Mouse (Mus musculus): ENCODE data around the gene Htt. TPM values are rescaled to one million over a fixed set of nuclear protein-coding genes. Genes with fewer than 3 reads are reported as not detected.
"Not testable (repeated sequence)": the region's sequence is repeated elsewhere in the genome, so short reads cannot be mapped to it uniquely, and the experiment has no call there.

The Htt gene
- 15.6 and 16.9 TPM in 2 replicates for polyA plus RNA-seq (2016; fragmentation: Nextera tagmentation; extraction: Ambion mirVana)

DNA sequence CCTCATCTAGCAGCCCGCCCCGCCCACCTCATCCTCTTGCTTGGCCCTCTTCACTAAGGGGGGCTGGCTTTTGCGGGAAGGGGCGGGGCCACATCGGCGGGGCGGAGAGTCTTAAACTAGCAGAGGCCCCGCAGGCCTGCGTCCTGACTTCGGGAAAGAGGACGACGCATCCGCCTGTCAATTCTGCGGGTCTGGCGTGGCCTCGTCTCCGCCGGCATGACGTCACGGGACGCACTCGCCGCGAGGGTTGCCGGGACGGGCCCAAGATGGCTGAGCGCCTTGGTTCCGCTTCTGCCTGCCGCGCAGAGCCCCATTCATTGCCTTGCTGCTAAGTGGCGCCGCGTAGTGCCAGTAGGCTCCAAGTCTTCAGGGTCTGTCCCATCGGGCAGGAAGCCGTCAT, at the start of gene Htt:
Gene Htt, plus strand, starts transcription at position 232 of the 400 bp plus-strand sequence.
- under 1% methylated on average over 35 of the region's 35 CpGs for WGBS

DNA sequence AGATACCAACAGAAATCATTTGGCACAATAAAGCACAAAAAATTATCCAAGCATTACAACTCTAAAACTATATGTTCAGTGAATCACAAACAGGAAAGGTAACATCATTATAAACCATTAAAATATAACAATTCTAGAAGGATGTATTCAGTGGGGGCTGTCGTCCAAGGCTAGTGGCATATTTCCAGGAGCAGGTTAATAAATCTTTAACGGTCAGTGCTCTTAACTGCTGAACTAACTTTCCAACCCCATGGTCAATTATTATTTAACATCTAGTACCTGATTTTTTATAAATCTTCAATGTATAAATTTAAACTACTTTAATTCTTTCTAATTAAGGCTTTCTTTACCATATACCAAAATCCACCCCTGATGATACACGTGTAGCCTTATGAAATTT, 47.2 kb upstream of the Htt start:
- not testable (repeated sequence) for H3K9me3 ChIP-seq; H3K36me3 ChIP-seq; H3K4me1 ChIP-seq (replicated peaks); H3K27ac ChIP-seq; H3K27me3 ChIP-seq (ENCODE audit: insufficient read depth, poor library complexity, severe bottlenecking); DNase-seq (ENCODE audit: low spot score); H3K4me3 ChIP-seq
- 88% methylated on average over 3 of the region's 3 CpGs for WGBS

More for the DNA sequence above, at the start of gene Htt:
- H3K4me3 ChIP-seq = peak within 1 kb of the TSS; percentile 98
- H3K27me3 ChIP-seq (ENCODE audit: insufficient read depth, poor library complexity, severe bottlenecking) = peaks cover 4% of the 10 kb centered on the region
- H3K4me1 ChIP-seq (replicated peaks) = peaks cover 21% of the 10 kb centered on the region
- peak; percentile 98 for DNase-seq (ENCODE audit: low spot score)
- H3K27ac ChIP-seq = peak within 1 kb of the TSS; percentile 93
- H3K9me3 ChIP-seq = 0 out of 2 replicates have a peak, but pooled peaks cover 2% of the 10 kb centered on the region
- peaks cover 9% of the 10 kb centered on the region; the same call in 1 of the 2 replicates for H3K36me3 ChIP-seq

DNA sequence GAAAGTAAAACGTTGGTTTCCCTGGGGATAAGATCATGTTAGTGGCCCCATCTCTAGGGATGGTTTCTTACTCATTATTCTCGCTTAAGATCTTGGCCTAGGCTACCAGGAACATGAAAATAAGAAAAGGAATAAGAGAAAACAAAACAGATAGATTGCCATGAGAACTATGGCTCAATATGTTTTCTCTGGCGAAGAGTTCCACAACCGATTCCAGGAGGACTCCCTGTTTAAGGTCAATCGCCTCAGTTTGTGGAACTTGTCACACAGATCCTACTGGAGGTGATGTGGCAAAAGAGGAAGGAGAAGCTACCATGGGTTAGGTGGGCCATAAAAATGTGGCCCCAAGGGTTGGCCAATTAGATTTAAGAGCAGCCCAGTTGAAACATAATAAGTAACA, 46.7 kb upstream of the Htt start:
- Histone ChIP-seq H3K27ac (no peak overlapping the region), H3K4me3 (no peak overlapping the region), H3K36me3 (no peaks in the 10 kb centered on the region), H3K9me3 (no peaks in the 10 kb centered on the region), H3K4me1 (replicated peaks) (no peaks in the 10 kb centered on the region), H3K27me3 (ENCODE audit: insufficient read depth, poor library complexity, severe bottlenecking) (no peaks in the 10 kb centered on the region)
- DNase-seq (ENCODE audit: low spot score) = no peak
- WGBS = 87% methylated on average over 5 of the region's 5 CpGs

DNA sequence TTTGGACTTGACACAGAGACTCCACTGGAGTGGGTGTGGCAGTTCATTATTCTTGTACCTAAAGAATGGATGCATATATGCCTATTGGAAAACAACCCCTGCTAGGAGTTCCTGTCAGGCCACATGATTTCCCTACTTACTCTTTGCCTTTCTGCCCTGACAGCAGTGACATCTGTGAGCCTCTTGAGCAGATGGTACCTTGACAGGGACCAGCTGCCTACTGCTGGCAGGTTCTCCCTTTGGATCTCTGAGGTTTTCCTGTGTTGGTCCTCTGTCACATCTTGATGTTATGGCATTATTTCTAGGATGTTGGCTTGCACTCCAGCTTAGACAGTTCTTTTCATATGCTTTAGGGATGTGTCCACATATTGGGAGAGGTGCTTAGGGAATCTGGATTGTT, 32.4 kb upstream of the Htt start:
- DNase-seq (ENCODE audit: low spot score) = no peak
- Histone ChIP-seq H3K27ac (no peak overlapping the region), H3K4me1 (replicated peaks) (no peaks in the 10 kb centered on the region), H3K27me3 (ENCODE audit: insufficient read depth, poor library complexity, severe bottlenecking) (no peaks in the 10 kb centered on the region), H3K9me3 (no peaks in the 10 kb centered on the region), H3K36me3 (no peaks in the 10 kb centered on the region), H3K4me3 (no peak overlapping the region)

DNA sequence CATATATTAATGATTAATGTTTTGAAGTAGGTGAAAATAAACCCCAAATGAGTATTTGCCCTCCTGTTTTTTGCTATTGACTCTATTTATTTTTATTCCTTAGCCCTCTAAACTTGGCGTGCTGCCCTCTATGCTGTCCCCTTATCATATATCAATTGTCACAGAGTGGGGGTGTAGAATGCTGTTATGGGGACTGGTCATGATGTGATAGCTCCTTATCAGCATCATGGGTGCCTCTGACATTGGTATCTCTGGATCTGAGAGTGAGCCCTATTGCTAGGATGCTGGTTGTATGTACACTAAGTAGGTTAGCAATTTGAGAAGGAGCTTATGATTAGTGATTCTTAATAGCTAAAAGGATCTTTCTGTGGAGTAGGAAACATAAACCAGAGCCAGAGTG, 31.3 kb upstream of the Htt start:
- Histone ChIP-seq H3K27ac (no peak overlapping the region), H3K9me3 (no peaks in the 10 kb centered on the region), H3K27me3 (ENCODE audit: insufficient read depth, poor library complexity, severe bottlenecking) (no peaks in the 10 kb centered on the region), H3K36me3 (no peaks in the 10 kb centered on the region), H3K4me3 (no peak overlapping the region), H3K4me1 (replicated peaks) (no peaks in the 10 kb centered on the region)
- DNase-seq (ENCODE audit: low spot score) = no peak
- 77% methylated on average over 1 of the region's 1 CpGs for WGBS

DNA sequence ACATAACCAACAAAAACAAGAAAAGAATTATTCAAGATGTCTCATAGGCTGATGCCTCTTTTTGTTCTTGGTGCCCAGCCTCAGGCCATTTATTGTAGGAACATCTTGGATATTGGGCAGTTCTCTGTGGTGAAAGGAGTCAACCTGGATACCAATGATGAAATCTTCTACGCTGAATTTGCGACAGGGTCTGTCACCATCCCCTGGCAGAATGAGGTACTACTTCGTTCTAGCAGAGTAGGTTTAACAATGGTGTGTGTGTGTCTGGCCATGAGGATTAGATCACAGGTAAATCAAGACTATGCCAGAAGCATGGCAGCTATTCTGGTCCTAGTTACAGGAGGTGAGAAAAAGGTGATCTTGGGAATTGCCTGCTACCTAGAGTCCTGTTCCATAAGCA, 10.1 kb upstream of the Htt start:
- H3K36me3 ChIP-seq = no peaks in the 10 kb centered on the region
- H3K27ac ChIP-seq = no peak overlapping the region
- no peaks in the 10 kb centered on the region for H3K9me3 ChIP-seq
- H3K4me1 ChIP-seq (replicated peaks) = no peaks in the 10 kb centered on the region
- H3K27me3 ChIP-seq (ENCODE audit: insufficient read depth, poor library complexity, severe bottlenecking) = no peaks in the 10 kb centered on the region
- WGBS = 62% methylated on average over 3 of the region's 3 CpGs
- no peak for DNase-seq (ENCODE audit: low spot score)
- no peak overlapping the region for H3K4me3 ChIP-seq

DNA sequence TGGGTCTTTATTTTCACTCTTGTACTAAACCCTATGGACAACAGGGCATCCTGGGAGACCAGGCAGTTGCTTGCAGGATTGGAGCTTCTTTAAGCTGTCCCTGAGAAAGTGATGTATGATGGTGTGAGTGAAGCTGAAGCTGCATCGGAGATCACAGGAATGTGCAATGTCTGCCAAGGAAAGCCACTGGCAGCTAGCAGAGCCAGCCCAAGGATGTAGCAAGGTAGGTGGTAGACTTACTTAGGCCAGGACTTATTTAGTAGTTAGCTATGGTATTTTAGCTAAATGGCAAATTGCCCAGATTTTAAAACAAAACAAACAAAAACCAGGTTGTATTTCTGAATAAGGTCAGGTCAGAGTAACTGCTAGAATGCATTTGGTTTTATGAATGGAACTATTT, 2.8 kb upstream of the Htt start:
- WGBS = 91% methylated on average over 1 of the region's 1 CpGs
- Histone ChIP-seq H3K36me3 (peaks cover 3% of the 10 kb centered on the region; the same call in 1 of the 2 replicates), H3K27ac (no peak overlapping the region), H3K27me3 (ENCODE audit: insufficient read depth, poor library complexity, severe bottlenecking) (peaks cover 4% of the 10 kb centered on the region), H3K9me3 (0 out of 2 replicates have a peak, but pooled peaks cover 2% of the 10 kb centered on the region), H3K4me3 (no peak overlapping the region), H3K4me1 (replicated peaks) (peaks cover 21% of the 10 kb centered on the region)
- DNase-seq (ENCODE audit: low spot score) = no peak

DNA sequence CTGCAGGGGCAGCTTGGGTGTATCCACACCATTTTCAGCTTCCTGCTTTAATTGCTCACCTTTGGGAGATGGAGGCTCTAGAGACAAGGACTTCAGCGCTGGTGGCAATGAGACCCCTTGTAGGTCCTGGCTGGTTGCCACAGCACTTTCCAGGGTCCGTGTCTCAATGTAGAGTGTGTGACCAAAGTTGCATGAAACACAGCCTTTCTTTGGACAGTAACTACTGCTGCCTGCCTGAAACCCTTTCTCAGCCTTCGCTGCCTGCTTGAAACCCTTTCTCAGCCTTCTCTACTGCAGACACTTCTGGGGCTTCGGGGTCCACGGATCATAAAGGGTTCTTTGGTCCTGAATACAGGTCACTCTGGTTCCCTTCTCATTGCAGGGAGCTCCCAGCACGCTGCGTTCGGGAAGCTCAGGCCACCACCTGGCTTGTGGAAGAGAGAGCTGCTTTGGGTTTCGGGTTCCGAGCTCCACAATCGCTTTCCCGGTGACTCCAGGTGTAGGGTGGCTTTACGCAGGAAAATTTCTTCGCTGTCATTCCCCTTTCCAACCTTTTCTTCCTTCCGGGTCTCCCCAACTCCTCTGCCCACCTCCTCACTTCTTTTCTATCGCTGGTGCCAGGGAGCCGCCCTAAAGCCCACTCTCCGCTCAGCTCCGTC, 561 bp upstream of the Htt start:
- Histone ChIP-seq H3K36me3 (peaks cover 9% of the 10 kb centered on the region; the same call in 1 of the 2 replicates), H3K27me3 (ENCODE audit: insufficient read depth, poor library complexity, severe bottlenecking) (peaks cover 4% of the 10 kb centered on the region), H3K4me1 (replicated peaks) (peaks cover 21% of the 10 kb centered on the region), H3K9me3 (0 out of 2 replicates have a peak, but pooled peaks cover 2% of the 10 kb centered on the region), H3K4me3 (peak overlapping the region; percentile 98), H3K27ac (peak overlapping the region; percentile 93)
- 1% methylated on average over 19 of the region's 19 CpGs for WGBS
- no peak for DNase-seq (ENCODE audit: low spot score)

DNA sequence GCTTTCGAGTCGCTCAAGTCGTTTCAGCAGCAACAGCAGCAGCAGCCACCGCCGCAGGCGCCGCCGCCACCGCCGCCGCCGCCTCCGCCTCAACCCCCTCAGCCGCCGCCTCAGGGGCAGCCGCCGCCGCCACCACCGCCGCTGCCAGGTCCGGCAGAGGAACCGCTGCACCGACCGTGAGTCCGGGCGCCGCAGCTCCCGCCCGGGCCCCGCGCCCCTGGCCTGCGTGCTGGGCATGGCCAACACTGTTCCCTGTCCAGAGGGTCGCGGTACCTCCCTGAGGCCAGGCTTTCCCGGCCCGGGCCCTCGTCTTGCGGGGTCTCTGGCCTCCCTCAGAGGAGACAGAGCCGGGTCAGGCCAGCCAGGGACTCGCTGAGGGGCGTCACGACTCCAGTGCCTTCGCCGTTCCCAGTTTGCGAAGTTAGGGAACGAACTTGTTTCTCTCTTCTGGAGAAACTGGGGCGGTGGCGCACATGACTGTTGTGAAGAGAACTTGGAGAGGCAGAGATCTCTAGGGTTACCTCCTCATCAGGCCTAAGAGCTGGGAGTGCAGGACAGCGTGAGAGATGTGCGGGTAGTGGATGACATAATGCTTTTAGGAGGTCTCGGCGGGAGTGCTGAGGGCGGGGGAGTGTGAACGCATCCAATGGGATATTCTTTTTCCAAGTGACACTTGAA, 533 bp downstream of the Htt start:
- peak; percentile 49 for DNase-seq (ENCODE audit: low spot score)
- peaks cover 21% of the 10 kb centered on the region for H3K4me1 ChIP-seq (replicated peaks)
- H3K27me3 ChIP-seq (ENCODE audit: insufficient read depth, poor library complexity, severe bottlenecking) = peaks cover 4% of the 10 kb centered on the region
- under 1% methylated on average over 54 of the region's 54 CpGs for WGBS
- H3K4me3 ChIP-seq = peak overlapping the region; percentile 98
- H3K36me3 ChIP-seq = peaks cover 9% of the 10 kb centered on the region; the same call in 1 of the 2 replicates
- peak overlapping the region; percentile 93 for H3K27ac ChIP-seq
- H3K9me3 ChIP-seq = 0 out of 2 replicates have a peak, but pooled peaks cover 2% of the 10 kb centered on the region

DNA sequence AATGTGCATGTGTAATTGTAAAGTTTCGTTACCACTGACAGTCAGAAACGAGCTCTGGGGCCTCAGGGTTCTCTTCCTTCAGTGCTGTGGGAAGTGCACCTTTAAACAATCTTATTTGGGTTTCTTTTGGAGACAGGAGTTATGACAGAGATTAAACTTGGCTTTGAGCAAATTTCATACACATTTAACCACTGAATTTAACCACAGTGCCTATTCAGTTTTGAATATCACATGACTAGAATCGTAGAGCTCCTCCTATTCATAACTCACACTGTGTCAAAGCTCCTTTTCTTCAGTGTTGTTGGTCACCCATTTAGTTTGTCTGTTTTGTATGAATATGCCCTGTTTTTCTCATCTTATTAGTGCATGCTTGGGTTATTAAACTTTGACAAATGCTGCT, 10.3 kb downstream of the Htt start:
- DNase-seq (ENCODE audit: low spot score) = no peak
- Histone ChIP-seq H3K9me3 (no peaks in the 10 kb centered on the region), H3K4me3 (no peak overlapping the region), H3K27me3 (ENCODE audit: insufficient read depth, poor library complexity, severe bottlenecking) (no peaks in the 10 kb centered on the region), H3K36me3 (peaks cover 13% of the 10 kb centered on the region), H3K4me1 (replicated peaks) (no peaks in the 10 kb centered on the region), H3K27ac (no peak overlapping the region)
- 95% methylated on average over 3 of the region's 3 CpGs for WGBS

DNA sequence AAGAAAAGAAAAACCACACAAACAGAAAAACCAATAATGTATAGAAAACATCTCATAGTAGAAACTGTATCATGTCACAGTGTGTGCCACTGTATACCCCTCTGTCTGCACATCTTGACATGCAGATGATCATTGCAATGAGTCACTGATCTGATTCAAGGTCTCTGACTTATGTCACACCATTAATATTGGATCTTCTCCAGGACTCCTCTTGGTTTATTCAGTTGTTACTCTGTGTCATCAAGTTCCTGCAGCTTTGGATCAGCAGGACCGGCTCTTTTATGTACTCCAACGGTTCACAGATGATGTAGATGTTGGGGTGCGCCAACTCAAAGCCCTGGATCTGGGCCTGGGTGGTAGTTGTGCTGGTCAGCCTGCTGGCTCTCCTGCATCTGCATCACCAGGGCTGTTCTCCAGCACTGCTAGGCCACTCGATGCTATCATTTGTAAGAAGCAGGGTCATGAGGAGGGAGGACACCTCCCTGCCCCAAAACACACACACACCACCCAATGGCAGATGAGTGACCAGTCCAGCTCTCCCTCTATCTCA, 11.2 kb downstream of the Htt start:
- Histone ChIP-seq H3K27ac (no peak overlapping the region), H3K36me3 (peaks cover 13% of the 10 kb centered on the region), H3K4me3 (no peak overlapping the region), H3K4me1 (replicated peaks) (no peaks in the 10 kb centered on the region), H3K27me3 (ENCODE audit: insufficient read depth, poor library complexity, severe bottlenecking) (no peaks in the 10 kb centered on the region), H3K9me3 (no peaks in the 10 kb centered on the region)
- DNase-seq (ENCODE audit: low spot score) = no peak
- WGBS = 96% methylated on average over 4 of the region's 4 CpGs

DNA sequence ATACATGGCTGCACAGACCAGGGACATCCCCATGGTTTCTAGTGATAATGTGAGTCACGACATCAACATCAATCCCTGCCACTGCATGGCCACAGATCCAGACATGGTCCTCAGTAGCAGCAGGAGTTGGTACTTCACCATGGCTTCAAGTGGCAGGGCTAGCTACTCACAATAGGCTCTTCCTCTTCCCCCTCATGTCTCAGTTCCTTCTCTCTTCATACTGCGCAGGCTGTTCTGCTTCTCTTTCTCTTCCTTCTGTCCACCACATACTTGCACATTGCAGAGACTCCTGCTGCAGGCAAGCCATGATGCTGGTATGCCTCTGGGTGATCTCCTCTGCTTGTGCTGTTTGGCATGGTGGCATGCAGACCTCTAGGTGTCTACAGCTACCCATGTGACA, 11.9 kb downstream of the Htt start:
- Histone ChIP-seq H3K27me3 (ENCODE audit: insufficient read depth, poor library complexity, severe bottlenecking) (no peaks in the 10 kb centered on the region), H3K4me3 (no peak overlapping the region), H3K27ac (no peak overlapping the region), H3K4me1 (replicated peaks) (no peaks in the 10 kb centered on the region), H3K9me3 (no peaks in the 10 kb centered on the region), H3K36me3 (peaks cover 13% of the 10 kb centered on the region)
- no peak for DNase-seq (ENCODE audit: low spot score)
- 91% methylated on average over 2 of the region's 2 CpGs for WGBS

DNA sequence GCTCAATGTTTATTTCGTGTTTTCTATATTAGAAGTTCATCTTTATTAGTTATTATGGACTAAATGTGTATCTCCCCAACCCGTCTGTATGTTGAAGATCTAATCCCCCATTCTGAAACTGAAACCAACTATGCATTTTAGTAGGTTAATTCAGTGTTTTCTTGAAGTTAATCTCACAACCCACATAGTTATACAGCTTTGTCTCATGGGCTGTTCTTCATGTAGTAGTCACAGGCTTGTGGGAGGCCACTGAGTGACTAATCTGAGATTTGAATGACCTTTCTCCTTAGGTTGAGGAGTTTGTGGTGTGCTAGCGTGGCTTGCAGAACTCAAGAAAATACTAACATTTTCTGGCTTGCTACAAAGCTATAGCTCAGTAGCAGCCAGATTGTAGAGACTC, 23.5 kb downstream of the Htt start:
- H3K27ac ChIP-seq = no peak overlapping the region
- no peaks in the 10 kb centered on the region for H3K9me3 ChIP-seq
- 88% methylated on average over 3 of the region's 3 CpGs for WGBS
- no peaks in the 10 kb centered on the region for H3K4me1 ChIP-seq (replicated peaks)
- DNase-seq (ENCODE audit: low spot score) = no peak
- H3K4me3 ChIP-seq = no peak overlapping the region
- peaks cover 55% of the 10 kb centered on the region for H3K36me3 ChIP-seq
- H3K27me3 ChIP-seq (ENCODE audit: insufficient read depth, poor library complexity, severe bottlenecking) = no peaks in the 10 kb centered on the region

Measured in hindbrain, embryonic 10.5 days (tissue).